Mouse (Mus musculus): ENCODE data around the gene Zcchc13. TPM values are rescaled to one million over a fixed set of nuclear protein-coding genes. Genes with fewer than 3 reads are reported as not detected.

Gene Zcchc13
- not detected in 2 replicates for polyA plus RNA-seq (2014; fragmentation: Nextera tagmentation; extraction: Ambion mirVana)

DNA sequence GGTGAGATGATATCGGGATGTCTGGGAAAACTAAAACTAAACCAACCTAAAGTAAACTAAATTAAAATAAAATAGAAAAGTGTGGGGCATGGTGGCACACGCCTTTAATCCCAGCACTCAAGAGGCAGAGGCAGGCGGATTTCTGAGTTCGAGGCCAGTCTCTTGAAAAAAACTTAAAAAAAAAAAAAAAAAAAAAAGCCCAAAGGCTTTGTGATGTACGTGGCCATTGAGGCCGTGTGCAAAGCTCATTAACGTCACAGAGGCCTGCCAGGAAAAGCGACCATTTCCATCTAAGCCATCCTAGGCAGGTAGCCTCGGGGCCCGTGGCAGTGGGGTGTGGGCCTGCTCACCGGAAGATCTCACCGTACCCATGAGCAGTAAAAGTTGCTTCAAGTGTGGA lies at the start of gene Zcchc13:
Gene Zcchc13 (plus strand): TSS at position 284 of the 400 bp plus-strand sequence.
- Histone ChIP-seq H3K36me3 (ENCODE audit: insufficient read depth) (no peaks in the 10 kb centered on the region), H3K4me2 (no peak within 1 kb of the TSS), H3K9ac (no peak within 1 kb of the TSS), H3K4me1 (ENCODE audit: insufficient read depth) (no peaks in the 10 kb centered on the region), H3K27ac (ENCODE audit: low read depth) (no peak within 1 kb of the TSS), H3K9me3 (ENCODE audit: low read depth, low read length) (no peaks in the 10 kb centered on the region), H3K27me3 (ENCODE audit: insufficient read depth, low read length) (no peaks in the 10 kb centered on the region; the same call in 1 of the 2 replicates), H3K4me3 (ENCODE audit: low read depth, low read length) (no peak within 1 kb of the TSS)
- WGBS = 81% methylated on average over 12 of the region's 12 CpGs
- no peak for TF ChIP-seq CTCF (IDR thresholded peaks at IDR 0.05; ENCODE audit: low read depth)
- ATAC-seq (ENCODE audit: insufficient read depth) (no peak), DNase-seq (no peak)

DNA sequence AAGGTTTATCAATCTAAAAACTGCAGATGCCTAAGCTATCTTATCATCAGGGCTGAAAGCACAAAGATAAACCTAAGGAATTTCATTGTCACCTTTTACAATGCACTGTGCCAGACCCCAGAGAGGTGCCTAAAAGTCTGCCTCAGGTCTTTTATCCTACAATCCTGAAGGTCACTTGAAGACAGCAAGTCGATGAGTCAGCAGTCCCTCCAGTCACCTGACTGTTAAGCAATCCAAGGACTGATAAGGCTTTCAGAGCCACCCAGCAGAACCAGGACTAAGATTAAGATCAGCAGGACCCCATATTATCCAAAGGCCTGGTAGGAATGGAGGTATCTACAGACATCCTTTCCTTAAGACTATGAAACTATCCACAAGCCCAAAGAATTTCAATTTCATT lies 46.1 kb upstream of the Zcchc13 start:
- DNase-seq (no peak), ATAC-seq (ENCODE audit: insufficient read depth) (no peak)
- no peaks in the 10 kb centered on the region for H3K27me3 ChIP-seq (ENCODE audit: insufficient read depth, low read length)
- WGBS = 39% methylated on average over 1 of the region's 1 CpGs
- TF ChIP-seq CTCF (IDR thresholded peaks at IDR 0.05; ENCODE audit: low read depth) = no peak
- H3K27ac ChIP-seq (ENCODE audit: low read depth) = no peak overlapping the region
- H3K4me3 ChIP-seq (ENCODE audit: low read depth, low read length) = no peak overlapping the region
- no peaks in the 10 kb centered on the region for H3K4me1 ChIP-seq (ENCODE audit: insufficient read depth)
- no peaks in the 10 kb centered on the region for H3K9me3 ChIP-seq (ENCODE audit: low read depth, low read length)
- H3K4me2 ChIP-seq = no peak overlapping the region
- no peak overlapping the region for H3K9ac ChIP-seq
- H3K36me3 ChIP-seq (ENCODE audit: insufficient read depth) = peaks cover 32% of the 10 kb centered on the region; the same call in 1 of the 2 replicates

DNA sequence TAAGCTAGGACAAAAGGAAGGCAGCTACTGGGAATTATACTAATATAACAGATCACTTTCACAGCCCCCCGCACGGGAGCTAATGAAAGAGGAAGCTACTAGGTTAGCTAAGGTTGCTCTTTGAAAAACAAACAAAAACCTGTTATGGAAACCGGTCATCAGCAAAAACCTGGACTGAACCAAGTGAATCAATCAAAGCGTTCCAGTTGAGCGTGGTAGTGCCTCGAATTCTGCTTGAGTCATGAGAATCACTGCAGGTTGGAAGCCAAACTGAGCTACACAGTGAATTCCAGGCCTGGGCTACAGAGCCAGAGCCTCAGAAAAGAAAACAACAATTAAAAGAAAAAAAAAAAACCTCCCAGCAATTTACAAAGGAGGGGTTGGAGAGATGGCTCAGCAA lies 38.3 kb upstream of the Zcchc13 start:
- Histone ChIP-seq H3K9ac (no peak overlapping the region), H3K36me3 (ENCODE audit: insufficient read depth) (peaks cover 54% of the 10 kb centered on the region), H3K9me3 (ENCODE audit: low read depth, low read length) (no peaks in the 10 kb centered on the region), H3K4me1 (ENCODE audit: insufficient read depth) (no peaks in the 10 kb centered on the region), H3K4me2 (no peak overlapping the region), H3K4me3 (ENCODE audit: low read depth, low read length) (no peak overlapping the region), H3K27ac (ENCODE audit: low read depth) (no peak overlapping the region), H3K27me3 (ENCODE audit: insufficient read depth, low read length) (no peaks in the 10 kb centered on the region)
- ATAC-seq (ENCODE audit: insufficient read depth) (no peak), DNase-seq (no peak)
- no peak for TF ChIP-seq CTCF (IDR thresholded peaks at IDR 0.05; ENCODE audit: low read depth)
- 85% methylated on average over 6 of the region's 6 CpGs for WGBS

DNA sequence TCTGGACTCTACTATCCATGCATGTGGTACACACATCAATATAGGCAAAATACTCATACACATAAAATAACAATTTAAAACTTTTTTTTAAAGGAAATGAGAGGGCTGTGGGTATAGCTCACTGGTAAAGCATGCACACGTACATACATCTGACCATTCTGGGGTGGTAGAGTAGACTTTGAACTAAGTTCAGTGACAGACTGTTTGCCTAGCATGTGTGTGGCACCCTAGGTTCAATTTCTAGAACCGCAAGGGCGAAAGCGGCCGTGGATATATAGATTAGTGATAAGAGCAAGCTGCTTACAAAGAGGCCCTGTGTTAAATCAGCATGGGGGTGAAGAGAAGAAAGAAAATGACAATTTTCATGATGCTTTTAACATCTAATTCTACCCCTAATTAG lies 27.8 kb upstream of the Zcchc13 start:
- Histone ChIP-seq H3K36me3 (ENCODE audit: insufficient read depth) (peaks cover 73% of the 10 kb centered on the region), H3K9me3 (ENCODE audit: low read depth, low read length) (no peaks in the 10 kb centered on the region), H3K9ac (no peak overlapping the region), H3K4me3 (ENCODE audit: low read depth, low read length) (no peak overlapping the region), H3K4me1 (ENCODE audit: insufficient read depth) (no peaks in the 10 kb centered on the region), H3K27ac (ENCODE audit: low read depth) (no peak overlapping the region), H3K4me2 (no peak overlapping the region), H3K27me3 (ENCODE audit: insufficient read depth, low read length) (no peaks in the 10 kb centered on the region)
- DNase-seq (no peak), ATAC-seq (ENCODE audit: insufficient read depth) (no peak)
- no peak for TF ChIP-seq CTCF (IDR thresholded peaks at IDR 0.05; ENCODE audit: low read depth)
- 89% methylated on average over 5 of the region's 5 CpGs for WGBS

DNA sequence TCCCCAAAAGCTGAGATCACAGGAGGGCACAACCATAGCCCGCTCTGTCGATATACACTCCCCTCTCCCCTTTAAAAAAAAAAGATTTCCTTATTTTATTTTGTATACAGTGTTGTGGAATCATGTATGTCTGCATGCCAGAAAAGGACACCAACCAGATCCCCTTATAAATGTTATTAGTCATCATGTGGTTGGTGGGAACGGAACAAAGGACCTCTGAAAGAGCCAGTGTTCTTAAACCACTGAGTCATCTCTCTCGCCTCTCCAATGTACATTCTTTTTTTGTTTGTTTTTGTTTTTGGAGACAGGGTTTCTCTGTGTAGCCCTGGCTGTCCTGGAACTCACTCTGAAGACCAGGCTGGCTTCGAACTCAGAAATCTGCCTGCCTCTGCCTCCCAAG lies 26.2 kb upstream of the Zcchc13 start:
- no peak for TF ChIP-seq CTCF (IDR thresholded peaks at IDR 0.05; ENCODE audit: low read depth)
- no peaks in the 10 kb centered on the region for H3K4me1 ChIP-seq (ENCODE audit: insufficient read depth)
- DNase-seq (no peak), ATAC-seq (ENCODE audit: insufficient read depth) (no peak)
- H3K4me2 ChIP-seq = no peak overlapping the region
- H3K9ac ChIP-seq = no peak overlapping the region
- no peaks in the 10 kb centered on the region for H3K9me3 ChIP-seq (ENCODE audit: low read depth, low read length)
- WGBS = 85% methylated on average over 5 of the region's 5 CpGs
- peaks cover 75% of the 10 kb centered on the region for H3K36me3 ChIP-seq (ENCODE audit: insufficient read depth)
- no peak overlapping the region for H3K27ac ChIP-seq (ENCODE audit: low read depth)
- no peak overlapping the region for H3K4me3 ChIP-seq (ENCODE audit: low read depth, low read length)
- H3K27me3 ChIP-seq (ENCODE audit: insufficient read depth, low read length) = no peaks in the 10 kb centered on the region

DNA sequence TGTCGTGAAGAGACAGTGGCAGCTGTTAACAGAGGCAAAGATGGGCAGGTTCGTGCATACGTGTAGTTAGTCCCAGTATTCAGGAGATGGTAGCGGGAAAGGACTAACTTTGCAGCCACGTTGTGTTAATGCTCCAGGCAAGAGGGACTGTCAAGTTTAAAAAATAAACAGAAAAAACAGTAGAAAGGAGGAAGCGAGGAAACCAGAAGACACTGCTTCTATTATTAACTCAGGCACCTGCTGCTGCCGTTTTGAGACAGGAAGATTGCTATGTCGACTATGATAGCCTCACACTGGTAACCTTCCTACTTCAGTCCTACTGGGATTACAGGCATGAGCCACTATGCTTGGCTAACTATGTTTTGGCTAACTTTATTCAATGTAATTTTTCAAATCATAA lies 24.9 kb upstream of the Zcchc13 start:
- ATAC-seq (ENCODE audit: insufficient read depth) = no peak
- DNase-seq = no peak
- Histone ChIP-seq H3K9me3 (ENCODE audit: low read depth, low read length) (no peaks in the 10 kb centered on the region), H3K36me3 (ENCODE audit: insufficient read depth) (peaks cover 72% of the 10 kb centered on the region), H3K9ac (no peak overlapping the region), H3K4me3 (ENCODE audit: low read depth, low read length) (no peak overlapping the region), H3K27ac (ENCODE audit: low read depth) (no peak overlapping the region), H3K4me2 (no peak overlapping the region), H3K27me3 (ENCODE audit: insufficient read depth, low read length) (no peaks in the 10 kb centered on the region), H3K4me1 (ENCODE audit: insufficient read depth) (no peaks in the 10 kb centered on the region)
- 83% methylated on average over 8 of the region's 8 CpGs for WGBS
- no peak for TF ChIP-seq CTCF (IDR thresholded peaks at IDR 0.05; ENCODE audit: low read depth)

DNA sequence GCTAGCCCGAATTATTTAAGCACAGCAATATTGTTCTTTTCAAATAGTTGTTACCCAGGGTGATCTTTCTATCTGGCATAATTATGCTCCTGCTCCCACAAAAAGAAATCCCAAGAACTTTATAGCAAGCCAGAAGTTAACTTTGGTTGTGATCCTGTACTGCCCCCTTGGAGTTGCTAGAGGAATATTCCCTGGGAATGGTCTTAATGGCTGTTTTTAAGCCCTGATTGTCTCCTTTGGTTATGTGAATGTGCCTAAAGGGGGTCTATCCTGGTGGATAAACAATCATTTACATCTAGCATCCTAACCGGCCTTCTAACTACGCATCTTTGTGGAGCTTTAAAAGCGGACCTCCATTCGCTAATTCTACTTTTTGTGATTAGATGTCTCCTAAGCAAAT lies 20.0 kb upstream of the Zcchc13 start:
- H3K4me3 ChIP-seq (ENCODE audit: low read depth, low read length) = no peak overlapping the region
- no peaks in the 10 kb centered on the region for H3K4me1 ChIP-seq (ENCODE audit: insufficient read depth)
- H3K9me3 ChIP-seq (ENCODE audit: low read depth, low read length) = no peaks in the 10 kb centered on the region
- no peaks in the 10 kb centered on the region for H3K27me3 ChIP-seq (ENCODE audit: insufficient read depth, low read length)
- H3K27ac ChIP-seq (ENCODE audit: low read depth) = no peak overlapping the region
- peak; percentile 25 for DNase-seq
- H3K36me3 ChIP-seq (ENCODE audit: insufficient read depth) = peaks cover 56% of the 10 kb centered on the region
- no peak for ATAC-seq (ENCODE audit: insufficient read depth)
- 89% methylated on average over 5 of the region's 5 CpGs for WGBS
- 0 out of 2 replicates have a peak, but pooled peaks have one; percentile 28 for TF ChIP-seq CTCF (IDR thresholded peaks at IDR 0.05; ENCODE audit: low read depth)
- no peak overlapping the region for H3K9ac ChIP-seq
- H3K4me2 ChIP-seq = no peak overlapping the region

DNA sequence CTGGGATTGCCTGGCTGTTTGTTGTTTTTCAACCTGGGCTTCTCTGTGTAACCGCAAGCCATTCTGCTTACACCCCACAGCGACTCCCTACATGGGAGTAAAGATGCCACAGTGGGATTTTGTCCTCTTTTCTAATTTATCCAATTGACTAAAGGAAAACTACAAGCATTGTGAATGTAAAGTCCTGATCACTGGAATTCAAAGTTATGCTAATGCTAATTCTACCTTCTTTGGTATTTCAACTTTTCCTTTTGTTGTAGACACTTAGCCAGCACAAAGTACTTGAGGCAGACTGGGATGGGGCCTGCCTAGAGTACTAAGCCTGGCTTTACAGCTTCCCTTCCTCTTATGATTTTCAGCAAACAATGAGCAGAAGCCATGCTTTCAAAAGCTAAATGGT lies 18.9 kb upstream of the Zcchc13 start:
- Histone ChIP-seq H3K9ac (no peak overlapping the region), H3K4me1 (ENCODE audit: insufficient read depth) (no peaks in the 10 kb centered on the region), H3K9me3 (ENCODE audit: low read depth, low read length) (no peaks in the 10 kb centered on the region), H3K4me3 (ENCODE audit: low read depth, low read length) (no peak overlapping the region), H3K27ac (ENCODE audit: low read depth) (no peak overlapping the region), H3K27me3 (ENCODE audit: insufficient read depth, low read length) (no peaks in the 10 kb centered on the region), H3K4me2 (no peak overlapping the region), H3K36me3 (ENCODE audit: insufficient read depth) (peaks cover 47% of the 10 kb centered on the region)
- ATAC-seq (ENCODE audit: insufficient read depth) (no peak), DNase-seq (no peak)
- no peak for TF ChIP-seq CTCF (IDR thresholded peaks at IDR 0.05; ENCODE audit: low read depth)
- 88% methylated on average over 2 of the region's 2 CpGs for WGBS
